Mouse (Mus musculus): ENCODE data around the gene Hadhb. TPM values are rescaled to one million over a fixed set of nuclear protein-coding genes. Genes with fewer than 3 reads are reported as not detected.

Hadhb gene
- polyA plus RNA-seq (2012) = 33.1 and 37.9 TPM in 2 replicates

DNA sequence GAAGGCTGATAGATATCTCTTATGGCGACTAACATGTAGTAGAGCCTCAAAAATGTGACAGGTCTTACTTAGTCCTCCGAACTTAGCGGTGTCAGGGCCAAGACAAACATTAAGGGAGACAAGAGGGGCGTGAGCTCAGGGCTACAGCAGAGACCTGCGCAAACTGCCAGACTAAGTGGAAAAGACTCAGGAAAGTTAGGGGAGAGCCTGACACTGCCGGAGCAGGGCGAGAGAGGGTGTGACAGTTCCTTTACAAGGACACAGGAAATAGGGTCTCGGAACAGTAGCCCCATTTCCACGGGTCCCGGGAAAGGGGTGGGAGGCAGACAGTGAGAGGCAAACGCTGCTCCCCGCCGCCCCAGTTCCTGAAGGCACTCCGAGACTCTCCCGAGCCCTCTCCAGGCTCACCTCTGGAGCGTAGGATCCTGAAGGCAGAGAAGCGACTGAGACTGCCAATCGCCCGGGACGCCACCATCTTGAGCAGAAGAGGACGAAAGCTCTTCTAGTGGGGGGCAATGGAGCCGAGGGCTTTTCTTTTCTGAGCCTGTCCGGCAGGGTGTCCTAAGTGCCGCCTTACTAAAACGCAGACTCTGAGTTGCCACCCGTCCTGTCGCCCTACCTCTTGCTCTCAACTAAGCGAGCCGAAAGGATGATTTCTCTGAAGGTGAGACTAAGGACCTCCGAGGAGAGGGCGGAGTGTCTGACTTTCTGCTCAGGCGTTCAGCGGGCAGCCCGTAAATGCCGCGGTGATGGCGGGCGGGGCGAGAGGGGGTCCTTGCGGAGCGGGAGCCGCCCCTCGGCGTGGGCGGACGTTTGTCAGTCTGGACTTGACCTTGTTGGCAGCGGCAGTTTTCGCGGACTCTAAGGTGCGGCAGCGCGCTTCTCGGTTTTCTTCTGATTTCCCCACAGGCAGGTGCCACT lies at the start of gene Hadhb, which contains the start of gene Hadha:
Gene Hadhb (plus strand): TSS at position 775 of the 921 bp plus-strand sequence.
Gene Hadha (minus strand): TSS at position 689 of the 921 bp plus-strand sequence.

DNA sequence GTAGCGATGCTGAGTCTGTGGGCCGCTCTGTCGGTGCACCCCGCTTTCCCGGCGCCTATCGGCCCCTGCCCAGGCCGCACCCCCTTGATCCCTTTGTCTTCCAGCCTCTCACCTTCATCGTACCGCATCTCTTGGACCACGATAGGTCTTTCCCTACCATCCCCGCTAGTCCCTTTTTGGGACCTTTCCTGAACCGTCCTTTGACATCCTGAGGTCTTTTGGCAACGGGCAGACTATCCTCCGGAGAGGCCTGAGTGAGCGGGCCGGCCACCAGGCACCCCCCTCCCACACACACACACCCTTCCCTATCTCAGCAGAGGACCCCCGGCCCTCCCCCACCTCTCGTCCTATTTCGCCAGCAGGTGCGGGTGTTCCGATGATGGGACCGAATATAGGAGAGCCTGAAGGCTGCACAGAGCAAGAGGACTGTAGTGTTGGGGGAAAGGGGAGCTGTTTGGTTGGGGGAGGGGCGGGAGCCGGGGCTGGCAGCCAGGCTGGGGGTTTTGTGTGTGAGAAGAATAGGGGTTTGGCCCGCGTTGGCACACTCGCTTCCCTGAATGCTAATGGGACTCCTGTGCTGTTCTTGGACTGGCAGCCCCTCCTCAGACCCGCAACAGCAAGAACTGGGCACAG lies 49.3 kb upstream of the Hadhb start, which contains the start of gene 3110082J24Rik:
Gene 3110082J24Rik (minus strand): TSS at position 419 of the 633 bp plus-strand sequence.

DNA sequence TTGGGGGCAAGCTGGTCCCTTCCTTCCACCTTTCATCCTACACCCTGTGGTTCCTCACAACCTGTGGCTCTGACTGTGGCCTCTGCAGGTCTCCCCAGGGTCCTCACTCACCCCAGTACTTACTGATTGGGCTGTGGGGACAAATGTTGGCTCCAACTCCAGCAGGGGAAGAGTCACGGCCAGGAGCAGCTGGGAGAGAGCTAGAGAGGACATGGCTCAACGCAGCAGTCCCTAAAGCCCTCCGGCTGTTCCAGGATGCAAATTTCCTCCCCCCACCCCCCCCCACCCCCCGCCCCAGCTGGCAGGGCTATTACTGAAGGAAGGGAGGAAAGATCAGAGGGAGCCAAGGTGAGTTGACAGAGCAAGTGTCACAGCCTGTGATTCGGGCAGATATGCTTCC lies 50.4 kb downstream of the Hadhb start, which contains the start of gene Adgrf3:
Gene Adgrf3 (minus strand): TSS at position 230 of the 400 bp plus-strand sequence.

DNA sequence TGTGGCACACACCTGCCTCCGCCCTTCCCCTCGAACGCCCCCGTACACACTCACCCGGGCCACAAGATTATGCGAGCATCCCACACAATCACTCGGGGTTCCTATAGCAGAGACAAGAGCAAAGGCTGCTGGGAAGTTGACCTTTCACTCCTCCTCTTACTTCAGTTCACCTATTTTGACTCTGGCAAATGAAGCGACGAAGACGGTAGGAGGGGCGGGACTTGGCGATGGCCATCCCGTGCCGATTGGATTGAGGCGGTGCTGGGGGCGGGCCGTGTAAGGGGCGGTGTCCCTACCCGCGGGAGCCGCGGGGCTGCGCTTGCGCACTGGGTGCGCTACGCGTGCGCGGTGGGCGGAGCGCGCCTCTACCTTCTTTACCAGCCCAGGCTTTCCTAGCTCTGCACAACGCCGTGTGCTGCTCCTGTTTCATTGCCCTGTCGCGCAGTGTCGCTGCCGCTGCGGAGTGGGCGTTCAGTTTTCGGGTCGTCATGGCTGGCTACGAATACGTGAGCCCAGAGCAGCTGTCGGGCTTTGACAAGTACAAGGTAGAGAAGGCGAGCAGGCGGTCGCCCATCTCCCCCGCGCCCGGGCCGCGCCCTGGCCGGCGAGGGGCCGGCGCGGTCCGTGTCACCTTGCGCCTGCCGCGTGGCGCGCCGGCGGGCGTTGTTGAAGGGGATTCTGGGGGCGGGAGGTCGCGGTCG lies 77.4 kb downstream of the Hadhb start, which contains the start of gene Selenoi:
Gene Selenoi (plus strand): TSS at position 311 of the 701 bp plus-strand sequence.

Other genes with a start within 250 kb of the Hadhb start
- 0.17 TPM in 1 of 2 replicates, not detected in the other for gene Il6, start 142.1 kb upstream of the Hadhb start, polyA plus RNA-seq (2012)
- 19.0 and 26.2 TPM in 2 replicates for gene Tyms, start 81.6 kb upstream of the Hadhb start, polyA plus RNA-seq (2012)
- gene Garem2, start 50.1 kb upstream of the Hadhb start, polyA plus RNA-seq (2012) = 0.02 and 0.15 TPM in 2 replicates
- not detected in 2 replicates for gene 3110082J24Rik, start 49.2 kb upstream of the Hadhb start, polyA plus RNA-seq (2012)
- 36.5 and 39.9 TPM in 2 replicates for gene Hadha, start 86 bp upstream of the Hadhb start, polyA plus RNA-seq (2012)
- gene Adgrf3, start 50.5 kb downstream of the Hadhb start, polyA plus RNA-seq (2012) = 0.03 and 0.11 TPM in 2 replicates
- gene Selenoi, start 77.3 kb downstream of the Hadhb start, polyA plus RNA-seq (2012) = 0.73 and 1.8 TPM in 2 replicates
- gene Drc1, start 126.1 kb downstream of the Hadhb start, polyA plus RNA-seq (2012) = 0.03 TPM in 1 of 2 replicates, not detected in the other

Measured in megakaryocyte-erythroid progenitor cell, adult 5 weeks (primary cell).